Mouse (Mus musculus): ENCODE measurements at regions not wholly inside any gene's neighbourhood (a gene's known extent, or its start where the extent isn't known, plus 50 kb on each side); places are given as distances from the start of the nearest gene placed in this dataset.
A peak's percentile ranks its signal among the peaks of the same experiment; 100 is the strongest.

DNA sequence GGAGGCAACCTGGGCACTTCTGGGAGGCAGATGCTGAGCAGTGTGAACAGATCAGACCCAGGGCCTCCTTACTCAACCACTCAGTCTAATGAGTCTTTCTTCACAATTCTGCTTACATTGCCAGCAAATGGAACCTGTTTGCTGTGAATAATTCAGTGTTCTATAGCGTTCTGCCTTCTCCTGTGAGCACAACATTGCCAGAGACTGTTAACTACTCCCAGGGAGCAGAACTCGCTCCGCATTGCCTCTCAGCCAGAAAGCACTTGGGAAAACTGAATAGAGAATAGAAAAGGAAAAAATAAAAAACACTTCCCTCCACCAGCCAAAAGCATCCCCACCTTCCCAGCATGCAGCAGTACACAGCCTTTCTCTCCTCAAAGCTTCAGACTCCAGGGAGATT, 51.5 kb downstream of the Aym1 start:
- Histone ChIP-seq H3K4me3 (no peak overlapping the region), H3K27ac (peak overlapping the region; percentile 33; the same call in 1 of the 2 replicates)
- no peak for DNase-seq (ENCODE audit: low spot score in 2 of 2)
- no peak for TF ChIP-seq CTCF (conservative IDR thresholded peaks at IDR 0.05)

- no peak for DNase-seq (ENCODE audit: low spot score in 2 of 2)
- Histone ChIP-seq H3K27ac (peak overlapping the region; percentile 40), H3K4me3 (no peak overlapping the region)
- TF ChIP-seq CTCF (conservative IDR thresholded peaks at IDR 0.05): no peak
Observed at GRCm38 (mm10) chr5:113410963-113411362, 53.9 kb downstream of the Aym1 start.

- no peak for TF ChIP-seq CTCF (conservative IDR thresholded peaks at IDR 0.05)
- Histone ChIP-seq H3K4me3 (no peak overlapping the region), H3K27ac (no peak overlapping the region)
- peak in 1 of 2 experiments; percentile 29 for DNase-seq (ENCODE audit: low spot score in 2 of 2)
Observed at GRCm38 (mm10) chr5:113414639-113415038, 57.5 kb downstream of the Aym1 start.

GRCm38 (mm10) chr5:113418335-113419013, 61.4 kb downstream of the Aym1 start:
- TF ChIP-seq CTCF (conservative IDR thresholded peaks at IDR 0.05): no peak
- no peak overlapping the region for H3K27ac ChIP-seq
- no peak for DNase-seq (ENCODE audit: low spot score in 2 of 2)

DNA sequence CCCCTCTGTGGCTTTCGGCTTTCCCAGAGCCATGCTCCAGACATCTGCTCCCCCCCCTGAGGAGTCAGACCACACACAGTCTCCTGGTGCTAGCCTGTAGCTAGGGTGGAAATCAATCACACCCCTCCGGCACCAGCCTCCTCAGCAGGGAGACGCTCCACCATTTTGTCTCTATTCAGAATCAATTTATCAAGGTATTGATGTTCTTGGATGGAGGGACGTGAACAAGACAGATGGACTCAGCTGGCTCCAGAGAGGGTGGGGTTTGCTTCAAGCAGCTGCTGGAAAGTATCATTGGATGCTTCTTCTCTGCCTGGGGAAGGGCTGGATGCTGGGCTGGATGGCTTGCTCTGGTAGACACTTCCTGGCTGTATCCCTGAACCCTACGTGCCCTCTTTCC, 63.5 kb downstream of the Aym1 start:
- no peak for DNase-seq (ENCODE audit: low spot score in 2 of 2)
- Histone ChIP-seq H3K4me3 (no peak overlapping the region), H3K27ac (no peak overlapping the region)
- no peak for TF ChIP-seq CTCF (conservative IDR thresholded peaks at IDR 0.05)

More at GRCm38 (mm10) chr5:113418335-113419013, 61.4 kb downstream of the Aym1 start:
- no peak overlapping the region for H3K4me3 ChIP-seq

GRCm38 (mm10) chr5:113421993-113422725, 65.1 kb downstream of the Aym1 start:
- Histone ChIP-seq H3K27ac (no peak overlapping the region), H3K4me3 (no peak overlapping the region)
- no peak for TF ChIP-seq CTCF (conservative IDR thresholded peaks at IDR 0.05)
- no peak for DNase-seq (ENCODE audit: low spot score in 2 of 2)

DNA sequence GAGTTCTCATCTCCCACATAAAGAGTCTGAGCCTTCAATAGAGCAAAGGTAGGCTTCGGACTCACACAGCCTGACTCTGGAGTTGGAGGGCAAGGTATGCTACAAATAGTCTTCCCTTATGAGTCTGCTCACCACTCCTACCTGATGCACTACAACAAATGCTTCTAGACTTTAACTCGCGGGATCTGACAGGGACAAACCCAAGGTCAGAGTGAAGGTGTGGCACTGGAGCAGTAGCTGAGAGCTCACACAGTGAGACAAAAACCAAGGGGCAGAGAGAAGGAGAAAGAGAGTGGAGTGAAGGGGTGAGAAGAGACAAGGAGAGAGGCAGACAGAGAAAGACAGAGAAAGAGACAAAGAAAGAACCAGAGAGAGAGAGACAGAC, 65.6 kb downstream of the Aym1 start:
- no peak for DNase-seq (ENCODE audit: low spot score in 2 of 2)
- TF ChIP-seq CTCF (conservative IDR thresholded peaks at IDR 0.05): no peak
- no peak overlapping the region for H3K4me3 ChIP-seq
- no peak overlapping the region for H3K27ac ChIP-seq

GRCm38 (mm10) chr5:113427779-113428178, 62.4 kb upstream of the Wscd2 start:
- H3K4me3 ChIP-seq: no peak overlapping the region
- no peak for TF ChIP-seq CTCF (conservative IDR thresholded peaks at IDR 0.05)
- DNase-seq (ENCODE audit: low spot score in 2 of 2): no peak
- H3K27ac ChIP-seq: no peak overlapping the region

DNA sequence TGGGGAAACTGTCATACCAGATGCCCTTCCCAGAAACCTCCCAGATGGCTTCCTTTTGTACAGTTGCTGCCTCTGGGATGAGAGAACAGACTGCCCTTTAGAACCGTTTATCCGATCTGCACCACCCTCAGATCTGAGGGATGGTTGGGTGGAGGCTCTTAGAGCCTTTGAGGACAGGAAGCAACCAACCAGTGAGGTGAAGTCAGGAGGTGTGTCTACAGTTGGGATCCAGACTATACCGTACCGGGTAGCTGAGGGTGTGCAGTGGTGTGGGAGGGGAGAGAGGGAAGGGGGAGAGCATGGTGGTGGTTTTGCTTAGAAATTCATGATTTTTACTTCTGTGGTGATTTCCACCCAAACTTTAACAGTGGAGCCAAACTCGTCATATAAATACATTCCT, 58.8 kb upstream of the Wscd2 start:
- TF ChIP-seq CTCF (conservative IDR thresholded peaks at IDR 0.05): no peak
- no peak overlapping the region for H3K4me3 ChIP-seq
- no peak overlapping the region for H3K27ac ChIP-seq
- no peak for DNase-seq (ENCODE audit: low spot score in 2 of 2)

DNA sequence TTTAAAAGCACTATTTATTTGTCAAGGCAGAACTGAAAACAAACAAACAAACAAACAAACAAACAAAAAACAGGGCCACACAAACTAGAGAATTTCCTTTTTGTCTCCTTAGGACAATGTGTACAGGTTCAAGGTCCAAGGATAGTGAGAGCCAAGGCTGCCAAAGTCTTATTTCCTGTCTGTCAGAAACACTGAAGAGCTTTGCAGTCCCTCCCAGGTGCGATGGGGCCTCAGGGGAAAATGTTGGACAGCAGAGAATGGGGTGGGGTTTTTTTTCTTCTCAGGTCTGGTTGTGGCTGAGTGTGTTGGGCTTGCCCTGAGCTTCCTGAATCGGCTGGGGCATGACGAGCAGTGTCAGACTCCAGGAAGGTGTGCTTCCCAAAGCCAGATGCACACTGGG, 53.1 kb upstream of the Wscd2 start:
- no peak overlapping the region for H3K4me3 ChIP-seq

More for the DNA sequence above, 53.1 kb upstream of the Wscd2 start:
- H3K27ac ChIP-seq: no peak overlapping the region
- TF ChIP-seq CTCF (conservative IDR thresholded peaks at IDR 0.05): no peak
- no peak for DNase-seq (ENCODE audit: low spot score in 2 of 2)

Measured in layer of hippocampus, adult 2 months (tissue).